Mouse (Mus musculus) heart, embryonic 11.5 days (tissue): Measurements from ENCODE around the gene Senp8. TPM values are rescaled to one million over a fixed set of nuclear protein-coding genes. Genes with fewer than 3 reads are reported as not detected.
"Not testable (repeated sequence)": the region's sequence is repeated elsewhere in the genome, so short reads cannot be mapped to it uniquely, and the experiment has no call there.

Experiments used
- ATAC-seq: fragments of 200-750 bp; cut with Nextera tagmentation; replicated peaks from 2 replicates; pipeline ENCODE4 v1.8.0; 2017; ENCODE audit warnings: moderate library complexity; ENCODE audit not compliant: insufficient number of reproducible peaks, low FRiP score, low TSS enrichment
- H3K27ac ChIP-seq: fragments of 300-500 bp; sonication (generic); 2 replicates; pipeline ENCODE4 v1.5.1; 2014; ENCODE audit warnings: mild to moderate bottlenecking, low read depth, low read length
- H3K27me3 ChIP-seq: fragments of 300-500 bp; sonication (generic); 2 replicates; pipeline ENCODE4 v1.6.1; 2014; ENCODE audit warnings: mild to moderate bottlenecking, low read length, mixed read lengths; ENCODE audit not compliant: control insufficient read depth, insufficient read depth
- H3K36me3 ChIP-seq: fragments of 300-500 bp; sonication (generic); 2 replicates; pipeline ENCODE4 v1.6.1; 2014; ENCODE audit warnings: mild to moderate bottlenecking, low read length, moderate library complexity, mixed read lengths; ENCODE audit not compliant: control insufficient read depth, insufficient read depth
- H3K4me1 ChIP-seq: fragments of 300-500 bp; sonication (generic); 2 replicates; pipeline ENCODE4 v1.6.1; 2014; ENCODE audit warnings: low read length; ENCODE audit not compliant: control insufficient read depth, insufficient read depth
- H3K4me2 ChIP-seq: fragments of 300-500 bp; sonication (generic); 2 replicates; pipeline ENCODE4 v1.6.1; 2014; ENCODE audit warnings: mild to moderate bottlenecking, moderate library complexity
- H3K4me3 ChIP-seq: fragments of 300-500 bp; sonication (generic); 2 replicates; pipeline ENCODE4 v1.5.1; 2014; ENCODE audit warnings: low read depth, low read length
- H3K9ac ChIP-seq: fragments of 300-500 bp; sonication (generic); 2 replicates; pipeline ENCODE4 v1.6.1; 2014; ENCODE audit warnings: mild to moderate bottlenecking, low read depth, low read length, moderate library complexity
- H3K9me3 ChIP-seq: fragments of 300-500 bp; sonication (generic); replicated peaks from 2 replicates; pipeline ENCODE4 v1.6.1; 2016; ENCODE audit warnings: low read length; ENCODE audit not compliant: control insufficient read depth
- WGBS: fragments of 180-500 bp; shearing (Covaris S2); extraction: QIAGEN DNeasy Blood & Tissue Kit; methylation state at CpG from one replicate; pipeline ENCODE4 v1.1.7; 2014; ENCODE audit not compliant: insufficient replicate concordance; 5-methylcytosine and 5-hydroxymethylcytosine counted together
- polyA plus RNA-seq: library from polyadenylated mRNA; unstranded; fragments of >200 nt; fragmentation: Nextera tagmentation; extraction: Ambion mirVana; gene quantifications from 2 replicates; pipeline ENCODE4 v1.2.1, GENCODE M21; 2014

The Senp8 gene
- polyA plus RNA-seq: 14.9 and 15.1 TPM in 2 replicates

- no peaks in the 10 kb centered on the region for H3K9me3 ChIP-seq
- H3K9ac ChIP-seq: peak within 1 kb of the TSS; percentile 87
- H3K4me1 ChIP-seq: peaks cover 9% of the 10 kb centered on the region
- peak within 1 kb of the TSS; percentile 88 for H3K4me2 ChIP-seq
- under 1% methylated on average over 59 of the region's 59 CpGs for WGBS
- no peaks in the 10 kb centered on the region for H3K27me3 ChIP-seq
- H3K4me3 ChIP-seq: peak within 1 kb of the TSS; percentile 85
- ATAC-seq: peak; percentile 97
- H3K36me3 ChIP-seq: no peaks in the 10 kb centered on the region
- H3K27ac ChIP-seq: peak within 1 kb of the TSS; percentile 93
These were observed at the start of gene Senp8, which contains the start of gene Myo9a for GRCm38 (mm10) chr9:59750267-59751065. TSS of gene Senp8 (minus strand) at chr9:59750710. TSS of gene Myo9a (plus strand) at chr9:59750896.

GRCm38 (mm10) chr9:59766966-59767461 lies 16.5 kb upstream of the Senp8 start:
- H3K27me3 ChIP-seq, ATAC-seq: not testable (repeated sequence)
- WGBS: 87% methylated on average over 11 of the region's 13 CpGs

GRCm38 (mm10) chr9:59760515-59760914 lies 10.0 kb upstream of the Senp8 start:
- no peak overlapping the region for H3K4me2 ChIP-seq
- H3K27me3 ChIP-seq: no peaks in the 10 kb centered on the region
- no peaks in the 10 kb centered on the region for H3K36me3 ChIP-seq
- 68% methylated on average over 3 of the region's 3 CpGs for WGBS
- H3K4me1 ChIP-seq: no peaks in the 10 kb centered on the region
- no peak overlapping the region for H3K27ac ChIP-seq
- H3K9ac ChIP-seq: no peak overlapping the region
- ATAC-seq: no peak
- no peak overlapping the region for H3K4me3 ChIP-seq
- H3K9me3 ChIP-seq: no peaks in the 10 kb centered on the region

More at GRCm38 (mm10) chr9:59766966-59767461, 16.5 kb upstream of the Senp8 start:
- not testable (repeated sequence) for H3K4me1 ChIP-seq, H3K9me3 ChIP-seq, H3K9ac ChIP-seq, H3K4me3 ChIP-seq, H3K27ac ChIP-seq, H3K36me3 ChIP-seq, H3K4me2 ChIP-seq

DNA sequence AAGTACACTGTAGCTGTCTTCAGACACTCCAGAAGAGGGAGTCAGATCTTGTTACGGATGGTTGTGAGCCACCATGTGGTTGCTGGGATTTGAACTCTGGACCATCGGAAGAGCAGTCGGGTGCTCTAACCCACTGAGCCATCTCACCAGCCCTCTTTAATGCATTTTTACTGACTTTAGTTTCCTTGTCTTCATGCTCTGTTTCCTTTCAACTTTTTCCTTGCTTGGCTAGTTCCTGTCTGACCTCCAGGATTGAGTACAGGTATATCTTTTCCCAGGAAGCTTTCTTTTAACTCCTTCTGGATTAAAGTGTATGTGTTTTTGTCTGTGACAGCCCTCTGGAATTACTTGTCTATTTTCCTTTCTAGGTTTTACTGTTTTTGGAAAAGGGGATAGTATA lies 6.5 kb upstream of the Senp8 start:
- not testable (repeated sequence) for H3K9me3 ChIP-seq, H3K27ac ChIP-seq, H3K36me3 ChIP-seq, ATAC-seq, H3K9ac ChIP-seq, H3K4me1 ChIP-seq, H3K27me3 ChIP-seq, H3K4me3 ChIP-seq, H3K4me2 ChIP-seq
- WGBS: 85% methylated on average over 2 of the region's 3 CpGs

DNA sequence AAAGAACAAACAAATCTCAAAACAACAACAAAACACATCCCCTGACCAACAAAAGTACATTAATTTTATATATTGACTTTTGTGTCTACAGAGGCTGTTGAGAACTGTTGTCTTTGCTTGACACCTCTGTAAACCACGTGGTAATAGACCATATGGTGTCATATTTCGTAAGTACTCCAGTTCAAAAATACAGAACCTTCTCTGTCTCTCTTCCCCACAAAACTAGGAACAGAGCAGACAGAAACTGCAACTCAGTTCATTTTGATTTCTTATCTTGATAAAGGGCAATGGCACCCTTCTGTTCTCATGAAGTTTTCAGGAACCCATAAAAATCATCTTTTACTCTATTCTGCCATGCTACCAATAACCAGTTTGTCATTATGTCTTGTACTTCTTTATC lies 4.7 kb upstream of the Senp8 start:
- WGBS: 62% methylated on average over 2 of the region's 2 CpGs
- Histone ChIP-seq H3K4me1 (no peaks in the 10 kb centered on the region), H3K9ac (no peak overlapping the region), H3K4me2 (no peak overlapping the region), H3K4me3 (no peak overlapping the region), H3K27ac (no peak overlapping the region), H3K36me3 (no peaks in the 10 kb centered on the region), H3K9me3 (no peaks in the 10 kb centered on the region), H3K27me3 (no peaks in the 10 kb centered on the region)
- no peak for ATAC-seq

DNA sequence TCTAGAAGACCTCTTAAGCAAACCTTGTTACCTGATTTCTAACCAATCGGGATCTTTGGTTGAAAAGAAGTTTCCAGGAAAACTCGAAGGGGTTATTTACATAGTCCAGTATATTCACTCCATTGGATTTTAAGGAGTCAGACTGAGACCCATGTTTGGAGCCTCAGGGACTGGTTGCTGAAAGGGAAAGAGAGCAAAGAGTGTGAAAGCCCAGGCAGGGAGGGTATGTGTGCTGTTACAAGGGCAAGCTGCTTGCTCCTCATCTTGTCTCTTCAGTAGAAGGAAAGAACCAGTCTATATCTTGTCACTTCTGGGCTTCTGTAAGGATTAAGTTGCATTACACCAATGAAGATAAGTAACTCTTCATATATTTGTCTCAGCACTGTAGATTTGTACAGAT lies 1.5 kb upstream of the Senp8 start:
- ATAC-seq: no peak
- Histone ChIP-seq H3K36me3 (no peaks in the 10 kb centered on the region), H3K4me1 (peaks cover 9% of the 10 kb centered on the region), H3K4me3 (peak overlapping the region; percentile 85), H3K9ac (peak overlapping the region; percentile 87), H3K27ac (peak overlapping the region; percentile 93), H3K27me3 (no peaks in the 10 kb centered on the region), H3K4me2 (peak overlapping the region; percentile 88), H3K9me3 (no peaks in the 10 kb centered on the region)
- WGBS: 11% methylated on average over 2 of the region's 2 CpGs

DNA sequence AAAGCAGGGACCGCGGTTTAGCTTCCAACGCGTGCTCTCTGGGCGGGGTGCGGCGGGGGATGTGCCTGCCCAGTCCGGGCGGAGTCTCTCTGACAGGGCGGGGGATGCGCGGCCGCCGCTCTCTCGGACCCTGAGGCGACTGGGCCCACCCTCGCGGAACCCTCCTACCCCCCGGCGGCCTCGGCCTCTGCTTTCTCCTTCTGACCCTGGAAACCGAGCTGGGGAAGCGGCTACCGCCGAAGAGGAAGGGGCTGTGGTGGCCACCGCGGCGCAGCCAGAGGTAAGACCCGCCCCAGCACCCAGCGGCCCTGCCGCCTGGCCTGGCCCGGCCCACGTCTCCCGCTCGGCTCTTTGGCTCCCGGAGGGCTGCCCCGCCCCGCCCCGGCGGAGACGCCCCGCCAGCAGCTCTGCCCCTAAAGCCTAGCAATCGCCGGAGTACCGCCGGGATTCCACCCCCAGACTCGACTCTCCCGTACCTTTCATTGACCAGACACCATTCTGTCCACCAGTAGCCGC lies 614 bp upstream of the Senp8 start:
- WGBS: under 1% methylated on average over 48 of the region's 49 CpGs
- H3K9ac ChIP-seq: peak overlapping the region; percentile 87
- H3K36me3 ChIP-seq: no peaks in the 10 kb centered on the region
- no peaks in the 10 kb centered on the region for H3K27me3 ChIP-seq
- H3K4me3 ChIP-seq: peak overlapping the region; percentile 85
- peak; percentile 93 for ATAC-seq
- H3K4me2 ChIP-seq: peak overlapping the region; percentile 88
- H3K27ac ChIP-seq: peak overlapping the region; percentile 93
- peaks cover 9% of the 10 kb centered on the region for H3K4me1 ChIP-seq
- H3K9me3 ChIP-seq: no peaks in the 10 kb centered on the region

GRCm38 (mm10) chr9:59749581-59750265 lies 787 bp downstream of the Senp8 start:
- Histone ChIP-seq H3K4me2 (peak overlapping the region; percentile 73), H3K9ac (peak overlapping the region; percentile 74), H3K9me3 (no peaks in the 10 kb centered on the region), H3K27ac (peak overlapping the region; percentile 77), H3K4me1 (peaks cover 9% of the 10 kb centered on the region), H3K27me3 (no peaks in the 10 kb centered on the region), H3K36me3 (no peaks in the 10 kb centered on the region), H3K4me3 (peak overlapping the region; percentile 85)
- no peak for ATAC-seq
- WGBS: 29% methylated on average over 12 of the region's 12 CpGs
